Mouse (Mus musculus): ENCODE measurements at regions not wholly inside any gene's neighbourhood (a gene's known extent, or its start where the extent isn't known, plus 50 kb on each side); places are given as distances from the start of the nearest gene placed in this dataset.

DNA sequence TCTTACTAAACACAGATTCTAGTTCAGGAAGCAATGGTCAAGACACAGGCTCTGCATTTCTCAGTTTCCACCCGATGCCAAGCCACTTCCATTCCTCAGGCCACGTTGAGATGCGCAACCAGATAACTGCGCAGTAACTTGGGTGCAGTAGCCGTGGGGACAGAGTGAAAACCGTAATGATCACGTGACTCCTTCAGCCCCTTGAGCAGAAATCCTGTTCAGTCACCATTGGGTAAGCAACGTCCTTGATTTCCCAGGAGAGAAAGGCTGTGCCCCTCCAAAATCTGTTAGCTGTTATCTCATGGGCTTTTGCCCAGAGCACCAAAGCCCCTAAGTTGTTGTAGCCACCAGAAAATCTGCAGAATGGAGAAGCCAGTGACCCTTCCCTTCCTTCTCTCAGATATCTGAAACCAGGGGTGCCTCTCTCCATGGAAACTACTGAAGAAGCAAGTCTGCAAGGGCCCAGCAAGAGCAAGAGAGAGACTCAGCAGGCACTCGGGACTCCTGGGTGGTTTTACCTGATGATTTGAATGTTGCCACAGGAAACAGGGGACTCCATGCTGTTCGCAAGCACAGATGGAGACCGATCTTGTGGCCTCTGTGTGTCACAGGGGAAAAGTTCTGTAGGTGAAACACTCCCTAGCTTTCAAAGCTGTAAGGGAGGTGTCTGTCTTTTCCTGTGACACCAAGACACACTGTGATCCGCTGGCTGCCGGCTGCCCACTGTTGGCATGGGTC is 126.7 kb downstream of the Lmo4 start:
- TF ChIP-seq CTCF (IDR thresholded peaks at IDR 0.05; ENCODE audit: borderline replicate concordance, insufficient read depth, low read length) (no peak), POLR2A (IDR thresholded peaks at IDR 0.05; ENCODE audit: low read depth, low read length) (no peak)
